8 mouse cellular contexts compared by ENCODE assay signal in genomic region chr9:58247064-58247759, GRCm38 (mm10). TPM values are rescaled to one million over a fixed set of nuclear protein-coding genes. Genes with fewer than 3 reads are reported as not detected.
DNase-seq lines count a peak whose midpoint lies in the region; ATAC-seq lines count a peak whose summit lies in the region.

No protein-coding gene starts in this region.

- H3K9me3 ChIP-seq in megakaryocyte, embryonic 14.5 days: no peaks in the 10 kb centered on the region

- peak; percentile 90 for DNase-seq in embryo, embryonic 10 days (ENCODE audit: low spot score)
- DNase-seq in gastrocnemius, postnatal 10 days: peak; percentile 83
- peak; percentile 36 to 80 for DNase-seq in left cerebral cortex, adult 9 months (ENCODE audit: low spot score in 2 of 2)
- peak; percentile 80 for DNase-seq in right cerebral cortex, postnatal 14 days
- peak; percentile 75 for DNase-seq in urinary bladder, postnatal 25 days (ENCODE audit: low spot score)

- peaks cover 78% of the 10 kb centered on the region for H3K4me1 ChIP-seq in megakaryocyte, embryonic 14.5 days

- peaks cover 37% of the 10 kb centered on the region for H3K36me3 ChIP-seq in megakaryocyte, embryonic 14.5 days (replicated peaks; ENCODE audit: low read length)

- H3K27me3 ChIP-seq in megakaryocyte, embryonic 14.5 days (replicated peaks): no peaks in the 10 kb centered on the region

- H3K4me3 ChIP-seq in megakaryocyte, embryonic 14.5 days (replicated peaks): peak overlapping the region; percentile 90

- peak; percentile 62 for ATAC-seq in activated CD4-positive, CD25-positive, alpha-beta regulatory T cell, adult 4 months
- ATAC-seq in inflammation-experienced regulatory T-cells, adult 6 months: peak; percentile 71

RNA-seq across cellular contexts. Expression of gene Pml, which starts 2.4 kb away (rescaled TPM):
- polyA plus RNA-seq in activated CD4-positive, CD25-positive, alpha-beta regulatory T cell, adult 4 months (2017; shearing (Covaris generic)): 10 to 100 TPM; 33.7 to 49.3 TPM
- 10 to 100 TPM in 1 of 2 experiments, 1 to 10 TPM in 1; 7.3 to 12.6 TPM for total RNA-seq in gastrocnemius, postnatal 10 days (2021)
- polyA plus RNA-seq in inflammation-experienced regulatory T-cells, adult 6 months (2017; shearing (Covaris generic)): 10 to 100 TPM; 40.6 to 53.9 (median 40.9) TPM
- polyA plus RNA-seq in megakaryocyte, embryonic 14.5 days (2012; ENCODE audit: insufficient read depth, low replicate concordance): 28.7 and 29.2 TPM in 2 replicates

RNA-seq across cellular contexts. Expression of gene Stoml1, which starts 5.8 kb away (rescaled TPM):
- 10 to 100 TPM; 21.1 to 23.9 TPM for polyA plus RNA-seq in activated CD4-positive, CD25-positive, alpha-beta regulatory T cell, adult 4 months (2017; shearing (Covaris generic))
- total RNA-seq in gastrocnemius, postnatal 10 days (2021): 10 to 100 TPM in 1 of 2 experiments, 1 to 10 TPM in 1; 9.1 to 12.3 TPM
- polyA plus RNA-seq in inflammation-experienced regulatory T-cells, adult 6 months (2017; shearing (Covaris generic)): 10 to 100 TPM; 11.9 to 42.4 (median 32.1) TPM
- 4.3 TPM in 1 of 2 replicates, not detected in the other for polyA plus RNA-seq in megakaryocyte, embryonic 14.5 days (2012; ENCODE audit: insufficient read depth, low replicate concordance)

RNA-seq across cellular contexts. Expression of gene Islr2, which starts 43.1 kb away (rescaled TPM):
- polyA plus RNA-seq in activated CD4-positive, CD25-positive, alpha-beta regulatory T cell, adult 4 months (2017; shearing (Covaris generic)): not detected
- total RNA-seq in gastrocnemius, postnatal 10 days (2021): 1 to 10 TPM; 4.3 to 4.5 TPM
- not detected for polyA plus RNA-seq in inflammation-experienced regulatory T-cells, adult 6 months (2017; shearing (Covaris generic))
- 0.09 TPM in 1 of 2 replicates, not detected in the other for polyA plus RNA-seq in megakaryocyte, embryonic 14.5 days (2012; ENCODE audit: insufficient read depth, low replicate concordance)

RNA-seq across cellular contexts. Expression of gene Islr, which starts 43.1 kb away (rescaled TPM):
- under 1 TPM in 1 of 2 experiments, not detected in 1; 0.32 TPM for polyA plus RNA-seq in activated CD4-positive, CD25-positive, alpha-beta regulatory T cell, adult 4 months (2017; shearing (Covaris generic))
- total RNA-seq in gastrocnemius, postnatal 10 days (2021): 100 to 1,000 TPM in 1 of 2 experiments, 10 to 100 TPM in 1; 98.8 to 119 TPM
- 1 to 10 TPM in 1 of 3 experiments, under 1 TPM in 1, not detected in 1; 0.84 to 1.5 TPM for polyA plus RNA-seq in inflammation-experienced regulatory T-cells, adult 6 months (2017; shearing (Covaris generic))
- 0.07 and 3.2 TPM in 2 replicates for polyA plus RNA-seq in megakaryocyte, embryonic 14.5 days (2012; ENCODE audit: insufficient read depth, low replicate concordance)

Comparison
In these comparisons a context has a peak if more than half of its experiments do, and no peak if none do; other contexts are left out.
1. Peak in every context shown above with its lines: DNase-seq, ATAC-seq and H3K4me3 ChIP-seq.